Mouse (Mus musculus): Measurements from ENCODE around the gene Ttc13.

Gene Ttc13

DNA sequence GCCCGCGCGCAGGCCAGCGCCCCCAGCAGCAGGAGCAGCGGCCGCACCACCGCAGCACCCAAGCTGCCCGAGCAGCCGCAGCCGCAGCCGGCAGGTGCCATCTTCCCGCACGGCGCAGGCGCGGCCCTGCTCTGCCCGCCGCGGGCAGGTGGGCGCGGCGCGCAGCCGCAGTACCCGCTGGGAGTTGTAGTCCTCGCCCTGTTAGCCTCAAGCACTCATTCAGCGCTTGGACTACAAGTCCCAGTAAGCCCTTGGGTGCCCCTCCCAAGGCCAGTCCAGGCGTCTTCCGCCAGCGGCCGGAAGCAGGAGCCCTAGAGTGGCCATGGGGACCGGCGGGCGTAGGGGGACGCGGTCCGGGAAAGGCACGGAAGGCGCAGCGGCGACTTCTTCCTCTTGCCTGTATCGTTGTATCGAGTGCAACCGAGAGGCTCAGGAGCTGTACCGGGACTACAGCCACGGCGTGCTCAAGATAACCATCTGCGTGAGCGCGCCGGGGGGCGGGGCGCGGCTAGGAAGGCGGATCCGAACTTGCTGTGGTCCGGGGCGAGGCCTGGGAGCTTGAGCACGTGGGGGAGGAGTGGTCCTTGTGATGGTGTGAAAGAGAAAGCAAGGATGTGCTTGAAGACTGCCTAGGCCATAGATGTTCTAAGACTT lies at the start of gene Ttc13, which contains the start of gene Arv1:
TSS of gene Ttc13 (minus strand) at position 122 of the 654 bp plus-strand sequence.
TSS of gene Arv1 (plus strand) at position 278 of the 654 bp plus-strand sequence.
- peak; percentile 89 for DNase-seq (ENCODE audit: low spot score)

DNA sequence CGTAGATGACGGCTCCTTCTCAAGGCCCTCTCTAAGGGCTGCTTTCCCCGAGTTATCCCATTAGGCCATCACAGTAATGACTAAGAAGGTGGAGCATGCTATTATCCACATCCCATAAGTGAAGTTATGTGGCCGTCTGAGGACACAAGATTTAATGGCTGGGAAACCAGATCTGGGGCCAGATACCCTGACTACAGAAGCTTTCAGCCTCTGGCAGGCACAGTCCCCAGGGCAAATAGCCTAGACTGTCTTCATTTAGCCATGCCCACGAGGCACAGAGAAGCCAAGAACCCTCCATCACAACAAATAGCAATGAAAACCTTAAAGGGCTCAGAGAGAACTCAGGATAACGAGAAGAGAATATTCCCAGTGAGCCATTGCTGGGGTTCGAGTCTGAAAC lies 41.3 kb upstream of the Ttc13 start:
- no peak for DNase-seq (ENCODE audit: low spot score)

DNA sequence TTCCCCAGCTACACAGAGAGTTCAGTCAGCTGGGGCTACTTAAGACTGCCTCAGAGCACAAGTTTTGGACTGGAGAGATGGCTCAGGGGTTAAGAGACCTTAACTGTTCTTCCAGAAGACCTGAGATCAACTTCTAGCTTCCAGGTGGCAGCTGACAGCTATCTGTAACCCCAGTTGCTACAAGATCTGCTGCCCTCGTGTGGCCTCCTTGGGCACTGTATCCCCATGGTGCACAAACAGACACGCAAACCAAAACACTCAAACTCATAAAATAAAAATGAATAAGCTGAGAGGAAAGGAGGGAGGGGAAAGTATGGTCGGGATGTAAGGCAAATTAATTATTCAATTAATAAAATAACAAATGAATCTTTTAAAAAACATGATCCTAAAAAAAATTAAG lies 36.8 kb upstream of the Ttc13 start:
- DNase-seq (ENCODE audit: low spot score): no peak

DNA sequence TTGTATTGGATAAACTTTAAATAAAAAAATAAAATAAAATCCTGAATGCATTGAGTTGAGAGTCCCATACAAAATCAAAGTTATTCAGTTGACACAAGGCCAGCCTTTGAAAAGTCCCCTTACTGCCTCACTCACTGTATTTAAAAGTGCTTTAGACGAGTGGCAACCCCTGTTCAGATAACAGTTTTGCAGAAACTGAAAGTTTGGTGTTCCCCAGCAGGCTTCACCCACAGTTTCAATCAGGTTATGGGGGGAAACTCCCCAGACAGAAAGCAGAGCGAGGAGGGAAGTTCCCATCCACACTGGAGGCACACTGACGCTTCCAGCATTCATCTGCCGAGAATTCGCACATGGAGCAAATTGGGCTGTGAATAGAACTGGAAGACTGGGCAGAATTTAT lies 34.8 kb upstream of the Ttc13 start:
- DNase-seq (ENCODE audit: low spot score): no peak

DNA sequence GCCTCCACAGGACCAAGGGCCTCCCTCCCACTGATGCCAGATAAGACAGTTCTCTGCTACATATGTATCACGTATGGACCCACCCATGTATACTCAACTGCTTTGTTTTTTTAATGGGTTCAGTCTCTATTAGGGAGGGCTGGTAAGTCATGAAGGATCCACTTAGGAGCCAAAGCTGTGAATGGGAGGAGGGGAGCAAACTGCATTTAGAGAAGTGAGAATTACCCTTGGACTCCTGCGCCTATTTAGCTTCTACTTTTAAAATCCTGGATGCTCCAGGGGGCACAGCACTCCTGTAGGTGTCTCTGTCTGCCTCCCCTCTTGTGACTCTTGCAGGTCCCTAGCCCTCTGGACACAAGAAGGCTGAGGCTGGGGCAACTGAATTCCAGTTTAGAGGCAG lies 34.4 kb upstream of the Ttc13 start:
- no peak for DNase-seq (ENCODE audit: low spot score)

DNA sequence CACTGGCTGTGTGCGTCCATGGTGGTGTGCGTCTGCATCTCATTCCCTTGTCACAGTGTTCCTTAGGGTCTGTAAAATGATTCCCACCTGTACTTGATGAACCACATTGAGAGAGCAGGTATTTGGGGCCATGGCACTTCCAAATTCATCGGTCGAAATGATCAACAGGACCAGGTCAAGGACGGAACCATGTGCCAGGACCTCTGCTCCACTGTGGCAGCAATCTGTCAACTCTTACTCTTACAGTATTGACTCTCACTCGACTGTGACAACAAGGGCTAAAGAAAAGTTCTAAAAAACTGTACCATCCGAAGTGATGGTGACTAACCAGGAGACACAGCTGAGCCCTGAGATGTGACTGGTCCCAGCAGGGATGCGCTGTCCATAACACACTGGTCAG lies 33.7 kb upstream of the Ttc13 start:
- DNase-seq (ENCODE audit: low spot score): no peak

DNA sequence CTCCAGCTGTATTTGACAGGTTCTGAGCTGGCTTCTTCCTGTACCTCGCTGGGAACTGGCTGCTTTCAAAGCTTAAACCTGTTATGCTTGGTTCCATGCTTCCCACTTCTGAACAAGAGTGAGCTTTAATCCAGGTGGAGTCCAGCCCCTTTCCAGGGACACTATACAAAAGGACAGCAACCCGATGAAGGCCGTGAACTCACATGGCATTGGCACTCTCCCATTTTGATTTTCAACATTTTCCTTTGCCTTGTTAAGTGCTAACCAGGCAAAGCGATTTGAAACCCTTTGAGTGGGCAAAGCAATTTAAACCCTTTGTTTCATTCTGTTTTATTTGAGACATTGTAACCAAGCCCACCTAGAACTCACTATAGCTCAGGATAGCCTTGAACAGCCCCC lies 33.0 kb upstream of the Ttc13 start:
- DNase-seq (ENCODE audit: low spot score): no peak

DNA sequence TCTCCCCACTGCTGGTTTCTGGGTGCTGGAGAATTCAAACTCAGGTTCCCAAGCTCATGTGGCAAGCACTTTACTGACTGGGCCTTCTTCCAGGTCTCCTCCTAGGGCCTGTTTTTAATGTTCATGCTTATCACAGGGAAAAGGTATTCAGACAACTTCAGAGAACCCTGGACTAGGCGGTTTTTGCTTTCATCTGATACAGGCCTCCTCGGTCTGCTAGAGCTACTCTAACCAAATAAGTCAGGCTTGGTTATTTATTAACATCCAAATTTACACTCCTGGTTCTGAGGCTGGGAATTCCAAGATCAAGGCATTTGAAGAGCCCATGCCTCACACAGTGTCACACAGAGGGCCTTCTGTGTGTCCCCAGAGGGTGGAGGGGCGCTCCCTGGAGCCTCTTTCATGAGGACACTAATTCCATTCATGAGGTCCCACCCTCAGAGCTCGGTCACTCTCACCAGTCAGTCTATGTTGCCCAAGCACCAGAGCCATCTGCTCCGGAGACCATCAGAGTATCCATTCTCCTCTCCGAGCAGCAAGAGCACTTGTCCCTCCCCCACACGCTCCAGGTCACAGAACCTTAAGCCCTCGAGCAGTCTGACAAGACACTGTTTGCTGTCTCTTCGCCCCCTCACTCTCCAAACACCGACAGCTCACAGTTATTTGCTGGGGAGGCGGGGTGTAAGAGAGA lies 32.5 kb upstream of the Ttc13 start:
- no peak for DNase-seq (ENCODE audit: low spot score)

DNA sequence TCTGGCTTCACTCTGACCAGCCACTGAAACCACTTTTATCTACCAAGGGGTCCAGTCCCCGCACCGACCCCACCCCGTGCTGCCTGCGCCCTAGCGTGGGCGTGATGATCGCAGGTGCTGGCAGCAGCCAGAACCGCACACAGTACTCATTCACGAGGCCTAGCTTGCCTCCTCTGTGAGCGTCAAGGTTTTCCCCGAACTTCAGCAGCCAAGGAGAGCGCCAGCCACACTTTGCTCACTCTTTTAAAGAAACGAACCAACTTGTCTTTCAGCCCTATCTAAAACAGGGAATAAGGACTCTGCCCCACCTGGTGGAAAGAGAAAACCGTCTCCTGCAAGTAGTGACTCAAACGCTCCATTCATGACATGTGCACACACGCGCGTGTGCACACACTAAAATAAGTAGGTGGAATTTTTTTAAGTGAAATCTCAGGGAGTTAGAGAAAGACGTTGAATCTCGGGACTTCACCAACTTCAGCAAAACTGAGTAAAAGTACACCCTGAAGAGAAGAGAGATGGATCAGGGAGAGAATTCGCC lies 30.6 kb upstream of the Ttc13 start:
- DNase-seq (ENCODE audit: low spot score): no peak

DNA sequence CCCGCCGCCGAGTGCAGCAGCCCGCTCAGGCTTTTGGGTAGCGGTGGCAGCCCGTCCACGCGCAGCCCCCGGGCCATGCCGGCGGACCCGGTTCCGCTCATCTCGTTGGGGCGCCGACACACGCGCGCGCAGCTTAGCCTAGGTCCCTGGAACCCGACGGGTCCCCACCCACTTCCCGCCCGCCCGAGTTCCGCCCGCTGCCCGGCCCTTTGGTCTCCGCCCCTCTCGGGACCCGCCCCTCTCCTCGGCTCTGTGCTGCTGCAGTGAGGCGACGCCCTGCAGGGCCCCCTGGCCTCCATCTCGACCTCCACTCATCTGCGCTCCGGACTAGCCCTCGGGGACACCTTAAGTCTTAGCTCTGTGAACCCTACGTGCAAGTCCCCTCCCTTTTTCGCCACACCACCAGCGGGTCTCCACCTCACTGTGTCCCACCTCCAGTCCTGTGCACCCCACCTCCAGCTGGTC lies 30.0 kb upstream of the Ttc13 start, which contains the start of gene Fam89a:
TSS of gene Fam89a (minus strand) at position 124 of the 465 bp plus-strand sequence.
- no peak for DNase-seq (ENCODE audit: low spot score)

DNA sequence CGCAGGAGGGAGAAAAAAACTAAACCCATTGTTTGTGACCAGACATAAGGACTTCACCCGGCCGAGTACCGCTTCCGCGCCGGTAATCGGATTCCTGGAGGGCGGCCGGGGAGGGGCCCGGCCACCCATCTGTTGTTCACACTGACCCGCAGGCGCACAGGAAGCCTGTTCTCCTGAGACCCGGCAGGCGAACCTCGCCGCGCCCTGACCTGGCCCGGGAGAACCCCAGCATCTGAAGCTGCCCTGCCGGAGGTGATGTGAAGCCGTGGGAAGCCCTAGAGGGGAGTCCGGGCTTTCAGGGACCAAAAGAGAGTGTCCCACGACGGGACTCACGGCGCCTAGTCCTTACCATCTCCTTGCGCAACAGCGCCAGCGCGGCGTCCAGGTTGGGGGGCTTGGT lies 29.4 kb upstream of the Ttc13 start:
- no peak for DNase-seq (ENCODE audit: low spot score)

DNA sequence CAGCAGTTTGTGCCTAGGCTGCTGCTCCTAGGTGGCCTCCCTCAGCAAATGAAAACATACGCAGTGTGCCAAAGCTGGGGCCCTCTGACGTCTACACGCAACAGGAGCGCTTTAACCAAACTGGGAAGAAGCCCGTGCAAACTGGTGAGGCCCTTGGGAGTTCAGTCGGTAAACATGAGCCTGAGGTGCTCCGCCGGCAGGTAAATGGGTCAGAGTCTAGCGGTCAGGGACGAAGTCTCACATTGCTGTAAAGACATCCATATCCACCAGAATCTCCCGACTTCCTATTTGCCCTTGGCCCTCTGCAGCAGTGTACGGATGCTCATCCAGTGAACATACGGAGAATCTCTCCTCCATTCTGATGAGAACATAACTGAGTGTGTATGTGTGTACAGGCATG lies 24.9 kb upstream of the Ttc13 start:
- DNase-seq (ENCODE audit: low spot score): no peak

DNA sequence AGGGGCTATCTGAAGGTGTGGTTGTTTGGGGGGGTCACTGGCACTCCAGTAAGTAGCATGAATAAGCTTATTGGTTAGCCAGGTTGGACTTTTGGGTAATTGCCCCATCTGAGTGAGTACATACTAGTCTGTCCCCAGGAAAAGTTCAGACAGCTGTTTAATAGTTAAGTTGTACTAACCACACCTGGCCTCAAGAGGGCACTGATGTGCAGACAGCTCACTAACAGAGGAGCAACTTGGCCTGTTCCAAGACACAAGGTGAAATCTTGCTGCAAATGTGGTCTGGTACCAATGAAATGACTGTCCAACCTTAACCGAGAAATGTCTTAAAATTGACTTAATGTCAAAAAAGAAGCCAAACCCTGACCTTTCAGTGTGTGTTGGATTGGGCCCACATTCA lies 17.5 kb upstream of the Ttc13 start:
- DNase-seq (ENCODE audit: low spot score): no peak

DNA sequence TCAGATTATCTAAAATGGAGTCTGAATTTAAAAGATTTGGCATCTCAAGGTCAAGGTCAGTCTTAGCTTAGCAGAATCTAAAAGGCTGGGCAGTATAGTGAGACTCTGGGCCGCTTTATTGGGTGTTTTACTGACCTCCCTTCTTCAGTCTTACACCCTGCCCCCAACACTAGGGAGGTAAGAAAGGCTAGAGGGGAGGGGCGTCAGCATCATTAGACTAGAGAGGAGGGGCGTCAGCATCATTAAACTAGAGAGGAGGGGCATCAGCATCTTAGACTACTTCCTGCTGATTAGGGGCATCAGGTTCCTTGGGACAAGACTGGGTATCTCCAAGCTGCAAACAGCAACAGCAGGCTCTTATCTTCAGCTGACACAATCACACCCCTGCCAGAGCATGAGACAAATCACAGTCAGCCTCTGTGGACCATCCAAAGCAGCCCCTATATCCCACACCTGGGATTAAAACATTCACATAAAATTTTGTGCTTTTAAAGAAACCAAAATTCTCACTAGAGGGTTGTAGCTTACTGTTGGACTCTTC lies 13.7 kb upstream of the Ttc13 start:
- DNase-seq (ENCODE audit: low spot score): no peak

DNA sequence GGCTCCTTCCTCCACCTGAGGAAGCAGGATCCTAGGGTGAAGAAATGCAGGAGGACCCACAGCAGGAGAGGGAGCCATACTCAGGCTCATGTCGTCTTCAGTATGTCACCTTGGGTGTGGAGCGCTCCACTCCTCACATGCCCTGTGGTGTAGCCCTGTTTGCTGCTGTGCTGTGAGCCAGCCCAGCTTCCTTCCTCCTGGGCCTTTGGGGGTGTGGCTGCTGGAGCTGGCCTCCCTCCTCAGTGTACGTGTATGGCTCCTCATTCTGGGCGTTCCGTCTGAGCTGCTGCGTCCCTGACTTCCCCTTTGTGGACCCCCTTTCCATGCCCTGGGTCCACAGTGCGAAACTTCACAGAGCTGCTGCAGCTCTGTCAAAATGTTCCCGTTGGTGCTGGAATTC lies 11.0 kb upstream of the Ttc13 start:
- DNase-seq (ENCODE audit: low spot score): no peak

DNA sequence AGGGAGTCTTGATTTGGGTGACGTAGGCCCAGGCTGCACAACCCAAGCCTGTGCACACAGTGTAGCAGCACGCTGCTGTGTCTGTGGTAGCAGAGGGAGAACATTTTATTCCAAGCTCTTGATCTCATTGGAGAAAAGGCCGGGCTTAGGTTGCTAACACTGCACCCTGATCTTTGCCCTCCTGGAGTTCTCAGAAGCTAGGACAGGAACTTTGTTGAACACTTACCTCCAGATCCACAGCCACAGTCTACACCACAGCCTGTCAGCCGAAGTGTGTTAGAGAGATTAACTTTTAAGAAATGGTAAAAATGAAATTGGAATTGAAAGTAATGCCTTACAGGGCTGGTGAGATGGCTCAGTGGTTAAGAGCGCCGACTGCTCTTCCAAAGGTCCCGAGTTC lies 2.5 kb upstream of the Ttc13 start:
- no peak for DNase-seq (ENCODE audit: low spot score)

DNA sequence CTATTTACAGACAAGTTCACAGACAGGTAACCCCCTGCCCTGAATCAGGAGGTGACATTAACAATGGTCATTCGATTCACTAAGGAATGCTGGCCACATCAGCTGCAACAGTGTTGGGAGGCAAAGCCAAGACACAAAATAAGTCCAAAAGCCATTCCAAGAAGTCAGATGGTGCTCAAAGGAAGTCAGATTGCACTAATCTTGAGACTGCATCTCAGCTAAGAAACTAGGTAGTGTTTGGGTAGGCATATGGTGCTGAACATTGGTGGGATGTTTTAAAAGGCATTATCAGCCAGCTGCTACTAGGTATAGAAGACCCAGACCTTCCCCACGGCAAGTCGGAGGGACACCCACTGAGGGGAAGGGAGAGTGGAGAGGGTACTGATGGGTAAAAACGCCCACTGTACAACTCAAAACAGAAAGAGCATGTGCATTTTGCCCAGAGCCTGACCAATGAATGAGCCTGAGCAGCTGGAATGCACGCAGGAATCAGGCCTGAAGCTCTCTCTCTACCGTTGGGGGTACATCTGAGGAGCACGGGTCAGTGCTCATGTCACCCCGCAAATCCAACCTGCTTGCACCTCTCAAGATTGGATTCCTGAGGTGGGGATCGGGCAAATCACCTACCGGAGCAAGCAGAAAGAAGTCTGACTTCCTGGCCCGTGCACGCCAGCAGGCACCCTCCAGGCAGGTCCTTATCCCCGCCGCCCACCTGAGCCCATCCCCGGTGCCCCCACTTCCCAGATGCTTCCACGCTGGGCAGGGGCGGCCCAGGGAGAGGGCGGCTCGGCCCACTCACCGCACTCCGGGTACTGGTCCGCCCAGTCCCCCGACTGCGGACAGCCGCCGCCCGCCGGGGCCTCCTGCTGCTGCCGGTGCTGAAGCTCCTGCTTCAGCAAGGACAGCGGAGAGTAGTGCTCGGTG lies 583 bp downstream of the Ttc13 start:
- no peak for DNase-seq (ENCODE audit: low spot score)

DNA sequence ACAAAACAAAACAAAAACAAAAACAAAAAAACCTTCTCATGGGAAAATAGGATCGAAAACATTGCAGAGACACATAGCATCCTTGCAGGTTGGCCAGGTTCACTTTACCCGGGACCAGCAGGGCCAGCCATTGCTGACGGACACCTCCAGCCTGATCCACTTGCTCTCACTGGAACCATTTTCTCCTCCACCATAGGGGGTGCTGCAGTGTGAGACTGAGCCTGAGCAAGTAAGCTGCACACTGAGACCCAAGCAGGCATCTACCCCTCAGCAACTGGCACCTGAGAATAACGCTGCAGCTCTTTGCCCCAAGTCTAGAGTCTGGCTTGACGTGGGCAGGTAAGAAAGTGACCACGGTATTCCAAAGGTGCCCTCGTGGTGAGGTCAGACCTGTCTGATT lies 1.6 kb downstream of the Ttc13 start:
- DNase-seq (ENCODE audit: low spot score): no peak

DNA sequence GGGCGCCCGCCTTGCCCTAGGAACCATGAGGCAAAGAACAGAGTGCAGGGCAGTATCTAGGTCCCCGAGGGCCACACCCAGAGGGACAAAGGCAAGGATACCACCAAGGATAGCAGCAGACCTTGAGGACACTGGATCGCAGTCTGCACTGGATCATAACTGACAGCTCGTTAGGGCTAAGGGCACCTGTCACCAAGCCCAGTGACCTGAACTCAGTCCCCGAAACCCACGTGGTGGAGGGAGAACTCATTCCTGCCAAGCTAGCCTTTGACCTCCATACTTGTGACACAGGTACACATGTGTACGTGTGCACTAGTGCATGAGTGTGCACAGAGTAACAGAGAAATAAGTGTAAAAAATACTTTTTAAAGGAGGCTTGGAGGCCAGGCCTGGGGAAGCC lies 6.0 kb downstream of the Ttc13 start:
- DNase-seq (ENCODE audit: low spot score): no peak

DNA sequence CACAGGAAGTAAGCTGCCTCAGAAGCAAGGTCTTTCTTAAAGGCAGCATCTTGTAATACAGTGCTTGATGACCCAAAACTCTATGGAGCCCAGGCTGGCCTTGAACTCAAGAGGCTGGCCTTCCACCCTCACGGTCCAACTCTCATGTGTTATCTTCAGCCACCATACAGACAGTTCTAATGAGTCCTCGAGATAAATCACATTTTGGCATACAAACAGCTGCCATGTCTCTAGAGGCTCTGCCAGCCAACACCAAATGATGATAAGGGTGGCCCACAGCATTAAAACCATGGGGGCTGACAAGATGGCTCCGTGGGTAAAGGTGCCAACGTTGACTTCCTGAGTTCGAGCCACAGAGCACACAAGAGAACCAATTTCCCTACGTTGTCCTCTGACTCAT lies 8.6 kb downstream of the Ttc13 start:
- DNase-seq (ENCODE audit: low spot score): no peak

DNA sequence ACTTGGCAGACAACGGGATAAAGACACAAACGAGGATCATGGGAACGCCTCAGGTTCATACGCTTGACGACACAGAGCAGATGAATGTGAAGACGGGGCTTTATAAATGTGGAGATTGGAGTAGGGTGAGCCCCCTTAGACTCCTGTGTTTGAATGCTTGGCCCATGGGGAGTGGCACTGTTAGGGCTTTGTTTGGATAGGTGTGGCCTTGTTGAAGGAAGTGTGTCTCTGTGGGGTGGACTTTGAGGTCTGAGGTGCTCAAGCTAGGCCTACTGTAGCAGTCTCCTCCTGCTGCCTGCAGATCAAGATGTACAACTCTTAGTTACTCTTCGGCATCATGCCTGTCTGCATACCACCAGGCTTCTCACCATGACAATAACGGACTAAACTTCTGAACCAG lies 16.0 kb downstream of the Ttc13 start:
- no peak for DNase-seq (ENCODE audit: low spot score)

DNA sequence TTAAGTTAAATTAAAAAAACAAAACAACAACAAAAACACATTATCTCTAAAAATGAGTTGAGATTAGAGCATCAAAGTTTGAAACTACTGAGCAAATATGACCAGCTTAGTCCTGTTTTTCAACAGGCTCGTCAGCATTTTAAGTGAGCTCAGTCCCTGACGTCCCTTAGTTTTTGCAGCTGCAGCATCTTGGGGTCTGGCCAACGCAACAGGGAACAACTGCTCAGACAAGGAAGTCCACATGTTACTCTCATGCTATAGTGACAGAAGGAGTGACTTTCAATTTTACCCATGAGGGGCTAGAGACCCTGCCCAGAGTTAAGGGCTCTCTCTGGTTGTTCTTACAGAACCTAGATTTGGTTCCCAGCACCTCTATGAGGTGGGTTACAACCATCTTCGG lies 17.4 kb downstream of the Ttc13 start:
- DNase-seq (ENCODE audit: low spot score): no peak

Measured in layer of hippocampus, adult 9-10 months (tissue).